Mouse (Mus musculus): Measurements from ENCODE around the gene Ccdc113. TPM values are rescaled to one million over a fixed set of nuclear protein-coding genes. Genes with fewer than 3 reads are reported as not detected.

Gene Ccdc113
- polyA plus RNA-seq, 1 experiment: not detected

DNA sequence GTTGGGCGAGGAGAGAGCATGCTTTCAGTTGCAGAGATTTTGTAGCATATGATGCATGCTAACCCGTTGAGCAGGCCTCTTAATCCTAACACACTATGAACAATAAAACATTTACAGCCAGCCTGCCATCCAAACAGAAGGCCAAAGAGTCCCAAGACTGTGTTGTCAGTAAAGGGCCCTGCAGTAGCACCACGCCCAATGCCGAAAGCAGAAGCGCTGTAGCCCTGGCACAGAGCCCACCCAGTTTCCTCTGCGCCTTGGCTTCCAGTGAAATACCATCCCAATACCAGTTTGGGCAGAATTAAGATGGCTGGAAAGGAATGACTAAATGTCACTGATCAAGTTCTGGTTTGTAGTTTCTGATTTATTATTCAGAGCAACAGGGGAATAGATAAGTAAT lies 8.3 kb downstream of the Ccdc113 start:
- H3K4me3 ChIP-seq (ENCODE audit: insufficient read depth, poor library complexity, severe bottlenecking): no peak overlapping the region
- H3ac ChIP-seq (ENCODE audit: control insufficient read depth, insufficient read length, low read depth): no peak overlapping the region
- no peaks in the 10 kb centered on the region for H3K36me3 ChIP-seq (ENCODE audit: control insufficient read depth, insufficient read depth)
- no peaks in the 10 kb centered on the region for H3K79me3 ChIP-seq (ENCODE audit: low read depth)
- TF ChIP-seq MAX (IDR thresholded peaks at IDR 0.05): no peak
- no peak for TF ChIP-seq USF1 (IDR thresholded peaks at IDR 0.05; ENCODE audit: low read depth)
- no peak for TF ChIP-seq CTCF (IDR thresholded peaks at IDR 0.05; ENCODE audit: control insufficient read depth, insufficient read depth, insufficient read length)
- no peak for TF ChIP-seq CEBPB (IDR thresholded peaks at IDR 0.05; ENCODE audit: low read depth)
- TF ChIP-seq MYOD1 (IDR thresholded peaks at IDR 0.05; ENCODE audit: control insufficient read depth, insufficient read length, low read depth): no peak
- TF ChIP-seq FOSL1 (IDR thresholded peaks at IDR 0.05; ENCODE audit: insufficient read depth, low read length, poor library complexity, severe bottlenecking): no peak
- TF ChIP-seq MYOG (IDR thresholded peaks at IDR 0.05; ENCODE audit: control insufficient read depth, extremely low read depth, insufficient read length): no peak
- H3K79me2 ChIP-seq (ENCODE audit: control insufficient read depth, insufficient read depth): no peaks in the 10 kb centered on the region
- peaks cover 27% of the 10 kb centered on the region for H3K27me3 ChIP-seq (ENCODE audit: control insufficient read depth, insufficient read depth, insufficient read length)

DNA sequence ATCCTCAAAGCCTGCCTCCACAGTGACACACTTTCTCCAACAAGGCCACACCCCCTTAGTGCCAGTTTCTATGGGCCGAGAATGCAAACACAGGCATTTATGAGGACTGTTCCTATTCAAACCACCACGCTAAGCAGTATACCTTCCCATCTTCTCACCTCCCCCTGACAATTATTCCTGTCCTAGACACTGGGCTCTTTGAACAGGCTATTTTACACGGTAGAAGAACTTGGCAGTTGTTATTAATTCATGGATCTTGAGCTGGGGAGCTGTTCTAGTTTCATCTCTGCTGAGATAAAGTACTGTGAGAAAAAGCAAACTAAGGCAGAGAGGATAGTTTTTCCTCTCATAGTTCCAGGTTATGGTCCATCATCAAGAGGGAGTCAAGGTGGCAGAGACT lies 9.2 kb downstream of the Ccdc113 start:
- TF ChIP-seq MAX (IDR thresholded peaks at IDR 0.05) (no peak), MYOD1 (IDR thresholded peaks at IDR 0.05; ENCODE audit: control insufficient read depth, insufficient read length, low read depth) (no peak), CEBPB (IDR thresholded peaks at IDR 0.05; ENCODE audit: low read depth) (no peak)
- no peak overlapping the region for H3ac ChIP-seq (ENCODE audit: control insufficient read depth, insufficient read length, low read depth)

DNA sequence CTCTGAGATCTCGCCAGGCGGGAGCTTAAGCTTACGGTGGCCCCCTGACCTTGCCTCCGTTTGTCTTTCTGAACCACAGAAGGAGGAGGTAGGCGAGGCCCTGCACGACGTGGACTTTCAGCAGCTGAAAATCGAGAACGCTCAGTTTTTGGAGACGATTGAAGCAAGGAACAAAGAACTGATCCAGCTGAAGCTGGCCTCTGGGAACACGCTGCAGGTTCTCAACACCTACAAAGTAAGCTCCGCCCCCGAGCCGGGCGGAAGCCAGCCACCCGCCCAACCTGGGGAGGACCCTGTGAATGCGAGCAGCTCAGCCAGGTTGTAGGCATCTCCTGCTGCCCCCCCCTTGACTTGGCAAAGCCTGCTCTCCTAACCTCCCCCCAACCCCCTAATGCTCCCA lies 11.9 kb downstream of the Ccdc113 start:
- no peak overlapping the region for H3K4me3 ChIP-seq (ENCODE audit: insufficient read depth, poor library complexity, severe bottlenecking)
- no peak for TF ChIP-seq CEBPB (IDR thresholded peaks at IDR 0.05; ENCODE audit: low read depth)
- TF ChIP-seq USF1 (IDR thresholded peaks at IDR 0.05; ENCODE audit: low read depth): no peak
- no peak for TF ChIP-seq MYOG (IDR thresholded peaks at IDR 0.05; ENCODE audit: control insufficient read depth, extremely low read depth, insufficient read length)
- TF ChIP-seq FOSL1 (IDR thresholded peaks at IDR 0.05; ENCODE audit: insufficient read depth, low read length, poor library complexity, severe bottlenecking): no peak
- TF ChIP-seq MYOD1 (IDR thresholded peaks at IDR 0.05; ENCODE audit: control insufficient read depth, insufficient read length, low read depth): no peak
- no peak for TF ChIP-seq CTCF (IDR thresholded peaks at IDR 0.05; ENCODE audit: control insufficient read depth, insufficient read depth, insufficient read length)
- TF ChIP-seq MAX (IDR thresholded peaks at IDR 0.05): no peak
- peaks cover 23% of the 10 kb centered on the region for H3K27me3 ChIP-seq (ENCODE audit: control insufficient read depth, insufficient read depth, insufficient read length)
- no peaks in the 10 kb centered on the region for H3K79me2 ChIP-seq (ENCODE audit: control insufficient read depth, insufficient read depth)
- H3K36me3 ChIP-seq (ENCODE audit: control insufficient read depth, insufficient read depth): no peaks in the 10 kb centered on the region
- no peak overlapping the region for H3ac ChIP-seq (ENCODE audit: control insufficient read depth, insufficient read length, low read depth)
- no peaks in the 10 kb centered on the region for H3K79me3 ChIP-seq (ENCODE audit: low read depth)

More for the DNA sequence above, 9.2 kb downstream of the Ccdc113 start:
- no peaks in the 10 kb centered on the region for H3K36me3 ChIP-seq (ENCODE audit: control insufficient read depth, insufficient read depth)
- peaks cover 25% of the 10 kb centered on the region for H3K27me3 ChIP-seq (ENCODE audit: control insufficient read depth, insufficient read depth, insufficient read length)
- H3K4me3 ChIP-seq (ENCODE audit: insufficient read depth, poor library complexity, severe bottlenecking): no peak overlapping the region
- H3K79me2 ChIP-seq (ENCODE audit: control insufficient read depth, insufficient read depth): no peaks in the 10 kb centered on the region
- H3K79me3 ChIP-seq (ENCODE audit: low read depth): no peaks in the 10 kb centered on the region

DNA sequence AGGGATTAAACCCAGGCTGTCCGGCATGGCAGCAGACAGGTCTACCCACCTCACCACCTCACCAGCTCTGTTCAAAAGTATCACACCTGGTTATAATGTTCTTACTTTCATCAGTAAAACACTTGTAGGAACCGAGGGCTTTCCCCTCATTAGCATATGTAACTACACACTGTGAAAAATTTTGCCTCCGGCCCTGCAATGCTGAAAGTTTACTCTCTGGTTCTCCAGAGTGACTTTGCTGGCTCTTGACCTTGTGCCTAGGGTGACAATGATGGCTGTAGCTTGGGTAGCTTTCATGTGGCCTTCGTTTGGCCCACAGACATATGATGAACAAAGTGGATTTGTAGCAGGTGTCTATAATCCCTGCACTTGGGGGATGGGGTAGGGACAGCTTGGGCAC lies 13.1 kb downstream of the Ccdc113 start:
- peaks cover 26% of the 10 kb centered on the region for H3K27me3 ChIP-seq (ENCODE audit: control insufficient read depth, insufficient read depth, insufficient read length)
- TF ChIP-seq CTCF (IDR thresholded peaks at IDR 0.05; ENCODE audit: control insufficient read depth, insufficient read depth, insufficient read length) (no peak), FOSL1 (IDR thresholded peaks at IDR 0.05; ENCODE audit: insufficient read depth, low read length, poor library complexity, severe bottlenecking) (no peak), MYOG (IDR thresholded peaks at IDR 0.05; ENCODE audit: control insufficient read depth, extremely low read depth, insufficient read length) (no peak), MYOD1 (IDR thresholded peaks at IDR 0.05; ENCODE audit: control insufficient read depth, insufficient read length, low read depth) (no peak), CEBPB (IDR thresholded peaks at IDR 0.05; ENCODE audit: low read depth) (no peak), MAX (IDR thresholded peaks at IDR 0.05) (no peak), USF1 (IDR thresholded peaks at IDR 0.05; ENCODE audit: low read depth) (no peak)
- no peaks in the 10 kb centered on the region for H3K36me3 ChIP-seq (ENCODE audit: control insufficient read depth, insufficient read depth)
- H3K4me3 ChIP-seq (ENCODE audit: insufficient read depth, poor library complexity, severe bottlenecking): no peak overlapping the region
- H3K79me2 ChIP-seq (ENCODE audit: control insufficient read depth, insufficient read depth): no peaks in the 10 kb centered on the region
- H3K79me3 ChIP-seq (ENCODE audit: low read depth): no peaks in the 10 kb centered on the region
- no peak overlapping the region for H3ac ChIP-seq (ENCODE audit: control insufficient read depth, insufficient read length, low read depth)

DNA sequence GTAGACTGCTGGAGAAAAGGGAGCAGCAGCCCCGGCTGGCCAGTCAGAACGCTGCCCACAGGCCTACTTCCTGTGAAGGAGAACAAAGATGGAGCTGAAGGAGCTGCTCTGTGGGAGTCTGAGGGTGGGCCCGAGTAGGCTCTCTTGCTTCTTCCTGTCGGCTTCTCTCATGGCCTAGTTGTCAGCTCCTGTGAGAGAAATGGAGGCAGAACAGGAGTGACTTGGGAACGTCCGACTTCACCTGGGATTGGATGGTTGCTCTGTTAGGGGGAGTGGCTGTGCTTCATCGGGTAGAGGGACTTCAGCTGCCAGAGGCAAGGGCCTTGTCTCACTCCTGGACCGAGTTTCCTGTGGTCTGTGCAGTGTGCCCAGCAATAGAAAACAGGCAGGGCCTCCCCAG lies 14.0 kb downstream of the Ccdc113 start:
- H3ac ChIP-seq (ENCODE audit: control insufficient read depth, insufficient read length, low read depth): no peak overlapping the region
- no peaks in the 10 kb centered on the region for H3K79me3 ChIP-seq (ENCODE audit: low read depth)
- TF ChIP-seq FOSL1 (IDR thresholded peaks at IDR 0.05; ENCODE audit: insufficient read depth, low read length, poor library complexity, severe bottlenecking) (no peak), USF1 (IDR thresholded peaks at IDR 0.05; ENCODE audit: low read depth) (no peak), CTCF (IDR thresholded peaks at IDR 0.05; ENCODE audit: control insufficient read depth, insufficient read depth, insufficient read length) (no peak), CEBPB (IDR thresholded peaks at IDR 0.05; ENCODE audit: low read depth) (no peak)
- no peak overlapping the region for H3K4me3 ChIP-seq (ENCODE audit: insufficient read depth, poor library complexity, severe bottlenecking)
- peaks cover 27% of the 10 kb centered on the region for H3K27me3 ChIP-seq (ENCODE audit: control insufficient read depth, insufficient read depth, insufficient read length)
- no peaks in the 10 kb centered on the region for H3K36me3 ChIP-seq (ENCODE audit: control insufficient read depth, insufficient read depth)
- no peaks in the 10 kb centered on the region for H3K79me2 ChIP-seq (ENCODE audit: control insufficient read depth, insufficient read depth)

Measured in C2C12 (cell line).